Mouse (Mus musculus) heart, adult 2 months (tissue): ENCODE results near the gene Pheta1.
A peak's percentile ranks its signal among the peaks of the same experiment; 100 is the strongest.

Experiments used
- CTCF ChIP-seq: fragments of 200-600 bp; IDR thresholded peaks from 2 replicates; pipeline ENCODE4 v1.8.1; 2022; ENCODE audit warnings: antibody characterized with exemption, mild to moderate bottlenecking, moderate library complexity
- EP300 ChIP-seq: fragments of 200-500 bp; IDR thresholded peaks from 2 replicates; pipeline ENCODE4 v1.6.1; 2011; ENCODE audit warnings: low read depth, low read length, control low read depth; ENCODE audit not compliant: insufficient read depth
- POLR2A ChIP-seq: fragments of 200-500 bp; IDR thresholded peaks from 2 replicates; pipeline ENCODE4 v1.6.1; 2011; ENCODE audit warnings: mild to moderate bottlenecking, low read depth, low read length, control low read depth; ENCODE audit not compliant: insufficient read depth

DNA sequence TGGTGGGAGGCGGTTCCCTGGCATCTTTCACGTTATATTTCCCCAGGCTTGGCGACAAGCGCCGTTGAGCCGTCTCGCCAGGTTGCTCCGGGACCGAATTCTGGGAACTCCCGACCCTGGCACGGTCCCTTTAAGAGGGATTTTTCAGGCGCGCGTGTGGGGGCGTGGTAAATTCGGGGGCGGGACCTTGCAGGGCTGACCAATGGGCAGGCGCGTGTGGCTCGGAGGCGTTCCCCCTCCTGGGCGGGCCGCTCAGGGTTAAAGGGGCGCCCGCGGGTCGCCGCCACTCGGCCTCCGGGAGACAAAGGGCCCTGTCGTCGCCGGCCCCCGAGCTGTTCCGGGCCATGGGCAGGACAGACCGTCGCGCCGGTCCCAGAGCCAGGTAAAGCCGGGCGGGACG lies at the start of gene Pheta1:
- no peak for TF ChIP-seq CTCF
- peak; percentile 94 for TF ChIP-seq POLR2A
- TF ChIP-seq EP300: 0 out of 2 replicates have a peak, but pooled peaks have one; percentile 26
